Mouse (Mus musculus): ENCODE measurements at regions not wholly inside any gene's neighbourhood (a gene's known extent, or its start where the extent isn't known, plus 50 kb on each side); places are given as distances from the start of the nearest gene placed in this dataset.

DNA sequence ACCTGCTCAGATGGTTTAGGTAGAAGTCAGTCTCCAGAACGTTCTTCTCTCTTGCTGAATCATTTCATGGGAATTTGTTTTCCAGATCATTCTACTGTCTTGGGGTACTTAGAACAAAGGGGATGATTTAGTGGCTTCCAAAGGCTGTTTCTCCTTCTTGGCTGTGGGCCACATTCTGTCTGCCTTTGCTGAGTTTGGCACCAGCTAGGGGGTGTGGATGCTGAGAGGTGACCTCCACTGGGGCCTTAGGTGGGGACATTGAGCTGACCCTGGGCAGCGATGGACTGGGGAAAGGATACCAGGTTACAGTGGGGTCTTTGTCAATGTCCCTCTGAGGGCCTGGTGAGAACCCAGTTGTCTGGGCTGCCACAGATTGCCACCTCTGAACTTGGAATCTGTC, 118.4 kb downstream of the Gadd45g start:
- no peak for DNase-seq (ENCODE audit: low spot score)
- intact Hi-C loops (cut with DNase I) = loop anchor here (5.0 kb wide), 2 partner anchors 82 to 118 kb away; partner anchors contain the start of gene Gadd45g

DNA sequence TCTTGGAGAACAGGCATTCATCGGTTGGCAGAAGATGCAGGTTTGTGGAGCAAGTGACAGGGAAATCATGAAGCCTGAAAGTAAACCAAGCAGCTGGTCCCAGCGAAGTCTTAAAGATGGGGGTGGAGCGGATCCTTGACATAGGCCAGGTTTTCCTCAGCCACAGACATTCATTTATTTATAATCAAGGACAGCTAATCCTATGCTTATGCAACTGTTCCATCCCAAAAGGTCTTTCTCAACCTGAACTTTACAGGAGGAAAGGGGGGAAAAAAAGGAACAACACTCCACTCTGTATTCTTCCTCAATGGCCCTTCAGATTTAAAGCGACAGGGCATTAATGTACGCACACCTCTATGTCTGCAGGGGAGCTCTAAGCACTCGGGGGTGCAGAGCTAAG, 121.6 kb downstream of the Gadd45g start:
- no peak for DNase-seq (ENCODE audit: low spot score)
- intact Hi-C loops (cut with DNase I) = loop anchor here (5.0 kb wide), 1 partner anchor 79 kb away; no protein-coding TSS in a partner anchor

DNA sequence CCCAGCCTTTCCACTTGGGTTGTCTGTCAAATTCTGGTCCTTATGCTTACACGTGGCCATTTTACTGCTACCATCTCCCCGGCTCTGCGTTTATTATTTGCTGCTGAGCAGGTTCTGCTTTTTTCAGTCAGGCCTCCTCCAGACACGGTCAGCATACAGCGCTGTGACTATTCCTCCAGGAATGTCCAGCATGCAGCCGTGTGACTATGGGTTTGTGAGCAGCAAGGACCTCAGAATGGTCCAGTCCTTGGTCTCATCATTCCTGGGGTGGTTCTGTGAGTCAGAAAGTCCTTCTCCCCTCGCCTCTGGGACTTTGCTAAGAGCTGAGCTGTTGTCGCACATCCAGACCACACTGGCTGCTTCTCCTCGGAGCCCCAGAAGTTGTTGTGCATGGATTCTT, 122.3 kb downstream of the Gadd45g start:
- intact Hi-C loops (cut with DNase I) = loop anchor here (5.0 kb wide), 1 partner anchor 79 kb away; no protein-coding TSS in a partner anchor
- DNase-seq (ENCODE audit: low spot score) = no peak

DNA sequence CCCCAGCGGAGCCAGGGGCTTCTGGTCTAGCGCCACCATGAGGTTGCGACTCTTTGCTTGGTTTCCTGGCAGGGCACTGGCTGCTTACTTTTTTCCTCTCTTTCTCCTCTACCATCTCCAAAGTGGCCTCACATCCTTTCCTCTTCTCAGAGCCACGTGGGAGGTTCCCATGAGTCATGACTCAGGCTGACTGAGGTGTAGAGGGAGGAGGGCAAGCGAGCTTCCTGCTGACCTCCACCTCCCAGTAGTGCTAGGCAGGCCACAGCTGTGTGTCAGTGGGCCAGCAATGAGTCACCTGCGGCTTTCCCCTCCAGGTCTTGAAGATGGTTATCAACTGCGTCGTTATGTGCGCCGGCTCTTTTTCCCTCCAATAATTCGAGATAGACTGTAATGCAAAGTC, 123.6 kb downstream of the Gadd45g start:
- no peak for DNase-seq (ENCODE audit: low spot score)
- intact Hi-C loops (cut with DNase I) = no loop called here

DNA sequence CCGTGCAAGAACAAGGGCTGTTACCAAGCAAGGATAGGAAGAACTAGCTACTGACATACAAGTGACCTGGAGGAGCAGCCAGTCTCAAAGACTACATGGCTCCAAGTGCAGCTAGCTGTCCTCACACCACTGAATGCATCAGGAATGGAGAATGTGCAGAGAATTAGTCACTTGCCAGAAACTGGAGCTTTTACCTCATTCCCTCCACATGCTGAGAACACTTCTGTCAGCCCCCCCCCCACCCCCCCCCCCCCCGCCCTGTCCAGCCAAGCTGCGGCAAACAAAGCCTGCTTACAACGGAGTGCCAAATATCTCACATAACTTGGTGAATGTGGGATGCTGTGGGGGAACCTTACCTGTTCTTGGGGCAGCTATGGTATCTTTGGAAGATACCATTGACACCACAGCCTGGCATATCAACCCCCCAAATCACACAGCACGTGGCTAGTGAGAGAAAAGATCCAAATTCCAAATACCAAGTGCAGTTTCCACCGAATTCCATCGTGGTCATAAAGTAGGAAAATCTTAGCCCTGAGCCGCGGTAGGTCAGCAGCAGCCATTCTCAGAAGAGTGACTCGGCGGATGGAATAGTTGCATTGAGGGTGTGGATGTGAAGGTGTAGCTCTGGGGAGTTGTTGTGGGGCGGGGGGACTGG, 126.3 kb downstream of the Gadd45g start:
- intact Hi-C loops (cut with DNase I) = no loop called here
- DNase-seq (ENCODE audit: low spot score) = no peak

DNA sequence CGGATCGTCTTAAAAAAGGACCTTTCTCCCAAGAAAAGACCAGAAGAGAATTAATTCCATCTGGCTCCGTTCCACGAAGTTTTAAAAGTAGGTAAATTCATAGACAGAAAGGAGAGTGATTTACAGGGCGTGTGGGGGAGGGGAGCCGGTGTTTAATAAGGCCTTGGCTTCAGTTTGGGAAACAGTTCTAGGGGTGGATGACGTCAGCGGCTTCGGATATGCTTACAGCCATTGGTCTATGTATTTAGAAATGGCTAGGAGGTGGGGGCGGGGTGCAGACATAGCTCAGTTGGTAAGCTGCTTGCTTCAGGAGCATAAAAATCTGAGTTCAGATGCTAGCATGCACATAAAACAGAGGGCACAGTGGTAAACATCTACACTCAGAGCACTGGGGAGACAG, 127.0 kb downstream of the Gadd45g start:
- no peak for DNase-seq (ENCODE audit: low spot score)
- intact Hi-C loops (cut with DNase I) = no loop called here

DNA sequence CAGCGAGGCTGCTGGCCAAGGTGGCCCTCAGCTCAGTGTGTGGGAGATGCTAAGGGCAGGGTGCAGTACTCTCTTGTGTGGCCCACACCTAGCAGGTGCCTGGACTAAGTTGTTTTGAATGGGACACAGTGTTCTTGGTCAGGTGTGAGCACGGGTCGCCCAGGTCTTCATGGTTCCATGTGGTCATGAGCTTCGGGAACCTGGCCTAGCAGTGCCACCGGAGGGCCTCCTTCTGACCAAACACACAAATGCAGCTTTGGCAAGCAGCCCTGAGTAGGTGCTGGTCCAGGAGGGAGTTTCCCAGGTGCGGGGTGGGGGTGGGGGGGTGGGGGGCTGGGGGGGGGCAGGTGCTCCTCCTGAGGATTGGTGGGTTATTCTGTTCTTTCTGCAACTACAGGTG, 127.6 kb downstream of the Gadd45g start:
- DNase-seq (ENCODE audit: low spot score) = no peak
- intact Hi-C loops (cut with DNase I) = loop anchor here (2.0 kb wide), 1 partner anchor 129 kb away; no protein-coding TSS in a partner anchor

DNA sequence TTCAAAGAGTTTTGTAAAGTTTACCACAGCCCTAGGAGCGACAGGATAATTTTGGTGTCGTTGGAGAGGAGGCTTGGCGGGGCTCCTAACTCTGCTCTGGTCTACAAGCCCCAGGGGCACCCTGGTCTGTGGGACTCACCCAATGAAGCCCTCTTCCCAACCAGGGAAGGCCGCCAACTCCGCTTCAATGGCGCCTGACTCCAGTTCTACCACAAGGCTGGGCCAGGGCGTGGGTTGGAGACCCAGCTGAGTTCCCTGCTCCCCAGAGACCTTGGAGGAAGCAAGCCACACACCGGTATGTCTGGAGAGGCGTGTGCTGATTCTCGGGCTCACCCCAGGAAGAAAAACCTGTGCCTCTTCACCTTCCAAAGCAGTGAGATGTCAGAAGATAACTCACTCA, 128.9 kb downstream of the Gadd45g start:
- intact Hi-C loops (cut with DNase I) = loop anchor here (2.0 to 5.0 kb wide), 3 partner anchors 43 to 131 kb away; no protein-coding TSS in a partner anchor
- DNase-seq (ENCODE audit: low spot score) = no peak

DNA sequence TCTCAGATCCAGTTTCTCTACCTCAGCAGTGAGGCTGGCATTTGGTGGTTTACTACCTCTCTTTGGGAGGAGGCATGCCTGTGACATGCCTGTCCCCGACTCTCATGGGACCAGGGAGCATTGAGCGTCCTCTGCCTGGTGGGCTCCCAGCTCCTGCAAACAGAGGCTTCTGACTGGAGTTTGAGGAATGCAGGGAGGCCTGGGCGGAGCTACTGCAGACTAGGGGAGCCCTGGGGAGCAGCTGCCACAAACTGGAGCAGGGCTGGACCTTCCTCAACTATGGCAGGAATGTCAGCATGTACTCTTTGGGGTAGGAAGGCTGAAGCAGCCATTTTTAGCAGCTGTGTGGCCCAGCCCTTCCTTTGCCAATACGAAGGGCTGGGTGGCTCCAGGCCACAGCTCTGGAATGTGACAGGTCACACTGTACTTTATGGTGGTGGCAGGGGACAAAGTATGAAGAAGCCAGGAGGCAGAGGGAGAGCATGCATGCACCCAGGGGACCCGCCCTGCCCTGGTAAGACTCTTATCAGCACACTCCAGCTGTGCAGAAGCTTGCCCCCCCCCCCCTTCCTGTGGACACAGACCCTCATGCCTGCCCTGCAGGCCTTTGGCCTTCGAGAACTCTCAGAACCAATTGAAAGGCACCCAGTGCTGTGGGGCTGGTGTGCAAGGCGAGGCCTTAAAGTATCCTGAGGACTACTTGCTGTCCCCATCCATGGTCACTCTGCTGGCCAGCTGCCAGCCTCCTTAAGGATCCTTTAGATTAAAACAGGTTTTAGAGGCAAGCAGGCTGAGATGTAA, 129.5 kb downstream of the Gadd45g start:
- peak; percentile 63 for DNase-seq (ENCODE audit: low spot score)
- intact Hi-C loops (cut with DNase I) = loop anchor here (2.0 to 5.0 kb wide), 3 partner anchors 44 to 131 kb away; no protein-coding TSS in a partner anchor

DNA sequence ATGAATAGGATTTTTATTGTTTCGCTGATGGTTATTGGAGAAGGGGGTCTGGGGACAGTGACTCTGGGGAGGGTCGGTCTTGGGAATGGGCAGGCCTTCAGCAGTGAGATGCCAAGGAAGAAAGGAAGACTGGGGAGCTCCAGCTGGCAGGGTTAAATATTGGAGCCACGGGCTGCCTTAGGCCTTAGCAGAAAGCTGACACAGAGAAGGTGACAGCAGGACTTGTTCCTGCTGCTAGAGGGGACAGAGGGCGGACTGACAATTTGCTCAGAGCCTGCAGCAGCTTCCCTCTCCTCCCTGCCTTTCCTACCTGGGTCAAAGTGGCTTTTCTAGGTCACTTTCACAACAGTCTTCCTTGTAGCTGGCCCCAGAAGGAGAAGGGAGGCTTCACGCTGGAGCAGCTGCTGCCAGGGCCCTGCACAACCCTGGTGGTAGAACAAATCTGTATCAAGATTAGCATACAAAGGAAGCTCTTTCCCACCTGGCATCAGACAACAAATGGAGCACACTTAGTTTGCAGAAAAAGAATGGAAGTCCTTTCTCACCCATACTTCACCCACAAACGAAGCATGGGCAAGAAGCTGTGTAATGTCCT, 130.2 kb downstream of the Gadd45g start:
- intact Hi-C loops (cut with DNase I) = loop anchor here (5.0 kb wide), 2 partner anchors 44 to 101 kb away; no protein-coding TSS in a partner anchor
- DNase-seq (ENCODE audit: low spot score) = no peak

DNA sequence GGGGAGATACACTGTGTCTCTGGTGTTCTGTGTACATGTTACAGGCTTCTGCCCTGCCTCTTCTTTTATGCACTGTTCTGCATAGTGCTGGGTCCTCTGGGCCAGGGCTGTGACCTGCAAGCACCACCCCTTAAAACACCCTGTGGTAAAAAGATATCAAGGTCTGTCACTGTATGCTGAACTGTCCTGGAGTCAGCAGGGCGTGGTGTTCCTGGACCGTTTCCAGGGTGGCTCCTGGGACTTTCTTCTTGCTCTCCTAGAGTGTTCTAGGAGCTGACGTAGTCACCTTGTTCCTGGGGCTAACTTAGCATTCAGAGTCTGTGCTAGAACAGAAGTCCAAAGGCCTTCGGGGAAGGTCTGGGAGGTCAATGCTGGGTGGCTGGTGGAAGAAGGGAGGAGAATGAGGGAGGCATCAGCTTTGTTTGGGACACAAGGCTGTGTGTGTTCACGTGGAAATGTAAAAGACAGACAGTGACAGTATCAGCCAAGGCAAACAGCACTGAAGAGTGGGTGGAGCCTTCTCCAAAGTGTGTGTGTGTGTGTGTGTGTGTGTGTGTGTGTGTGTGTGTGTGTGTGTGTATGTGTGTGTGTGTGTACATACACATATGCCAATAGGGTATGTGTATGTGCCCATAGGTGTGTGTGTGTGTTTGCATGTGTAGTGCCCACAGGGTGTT, 133.0 kb downstream of the Gadd45g start:
- DNase-seq (ENCODE audit: low spot score) = no peak

DNA sequence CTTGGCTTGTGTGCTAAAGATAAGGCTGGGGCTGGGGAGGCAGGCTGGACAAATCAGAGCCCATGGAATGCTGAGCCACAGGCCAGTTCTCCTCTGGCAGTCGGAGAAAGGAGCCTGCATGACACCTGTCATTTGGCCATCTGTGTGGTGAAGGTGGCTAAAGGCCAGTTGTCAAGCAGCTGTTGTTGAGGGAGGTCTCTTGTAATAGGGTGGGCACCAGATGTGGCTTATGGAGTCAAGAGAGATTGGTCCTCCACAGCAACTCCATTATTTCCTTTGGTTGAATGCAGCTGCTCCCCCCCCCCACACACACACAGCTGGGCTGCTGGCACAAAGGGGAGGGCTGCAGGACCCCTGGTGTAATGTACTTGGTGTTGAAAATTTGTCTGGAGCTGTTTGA, 133.9 kb downstream of the Gadd45g start:
- DNase-seq (ENCODE audit: low spot score) = no peak
- intact Hi-C loops (cut with DNase I) = no loop called here

More for the DNA sequence above, 133.0 kb downstream of the Gadd45g start:
- intact Hi-C loops (cut with DNase I) = loop anchor here (5.0 kb wide), 2 partner anchors 47 to 98 kb away; no protein-coding TSS in a partner anchor

DNA sequence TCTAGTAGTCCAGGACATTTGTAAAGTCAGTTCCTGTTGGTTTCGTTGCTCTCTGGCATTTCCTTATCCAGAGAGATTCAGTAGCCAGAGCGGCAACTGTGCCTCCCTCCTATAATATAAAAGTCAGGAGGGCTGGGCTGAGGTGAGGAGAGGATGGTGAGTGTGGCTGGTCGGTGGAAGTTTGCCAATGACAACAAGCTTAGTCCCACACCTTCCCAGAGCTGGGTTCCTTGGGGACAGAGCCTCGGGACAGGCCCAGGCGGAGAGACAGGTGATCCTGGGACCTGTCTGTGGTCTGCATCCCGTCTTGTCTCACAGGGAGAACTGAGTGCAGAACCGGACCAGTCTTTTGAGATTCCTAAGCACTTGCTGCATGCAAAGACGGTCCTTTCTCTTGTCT, 136.5 kb downstream of the Gadd45g start:
- DNase-seq (ENCODE audit: low spot score) = no peak
- intact Hi-C loops (cut with DNase I) = no loop called here

DNA sequence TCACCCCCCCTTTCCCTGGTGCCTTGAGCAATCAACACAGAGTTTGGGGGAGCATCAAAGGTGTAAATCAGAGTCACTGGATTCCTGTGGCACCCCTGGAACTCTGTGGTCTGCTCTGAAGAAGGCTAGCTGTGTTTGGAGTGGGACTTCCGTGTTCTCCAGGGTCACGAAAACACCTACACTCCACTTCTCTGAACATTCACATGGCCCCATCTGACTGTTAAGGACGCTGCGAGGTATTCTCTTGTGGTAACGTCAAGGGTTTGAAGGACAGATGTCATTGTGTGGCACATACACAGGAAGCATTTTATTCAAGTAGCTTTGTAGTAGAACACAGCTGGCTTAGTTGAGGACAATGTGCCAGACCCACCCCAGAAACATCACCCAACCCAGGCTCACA, 137.1 kb downstream of the Gadd45g start:
- DNase-seq (ENCODE audit: low spot score) = no peak
- intact Hi-C loops (cut with DNase I) = no loop called here

DNA sequence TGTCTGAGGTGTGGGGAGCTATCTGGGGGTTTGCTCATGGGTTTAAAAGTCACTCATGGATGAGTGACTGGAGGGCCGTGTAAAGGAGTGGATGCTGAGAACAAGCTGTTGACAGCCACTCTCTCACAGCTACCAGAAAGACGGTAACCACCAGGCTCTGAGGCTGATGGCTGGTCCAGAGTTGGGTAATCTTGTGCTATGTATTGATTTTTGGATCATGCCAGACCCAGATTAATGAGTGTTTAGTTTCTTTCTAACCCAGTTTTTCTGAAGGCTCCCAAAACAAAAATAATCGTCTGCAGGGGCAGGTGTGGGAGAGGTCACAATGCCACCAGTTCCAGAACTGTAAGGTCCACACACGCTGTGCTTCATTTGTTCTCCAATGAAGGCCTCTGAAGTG, 144.9 kb downstream of the Gadd45g start:
- intact Hi-C loops (cut with DNase I) = no loop called here

DNA sequence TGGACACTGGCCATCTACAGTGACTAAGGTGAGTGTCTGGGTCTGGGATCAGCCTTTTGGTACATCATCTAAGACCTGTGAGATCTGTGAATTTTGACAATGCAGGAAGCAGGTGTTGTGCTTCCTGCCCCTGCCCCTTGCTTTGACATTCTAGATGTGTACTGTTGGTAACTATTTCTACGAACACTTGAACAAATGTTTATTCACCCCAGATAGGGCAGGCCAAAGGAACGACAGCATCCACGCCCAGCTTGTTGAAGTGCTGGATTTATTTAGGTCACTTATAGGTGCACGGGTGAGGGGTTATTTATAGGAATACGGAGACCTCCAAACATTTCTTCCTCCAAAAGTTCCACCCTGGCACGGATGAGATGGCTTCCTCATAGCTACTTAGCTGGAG, 146.4 kb downstream of the Gadd45g start:
- intact Hi-C loops (cut with DNase I) = no loop called here
- DNase-seq (ENCODE audit: low spot score) = no peak

More for the DNA sequence above, 144.9 kb downstream of the Gadd45g start:
- no peak for DNase-seq (ENCODE audit: low spot score)

DNA sequence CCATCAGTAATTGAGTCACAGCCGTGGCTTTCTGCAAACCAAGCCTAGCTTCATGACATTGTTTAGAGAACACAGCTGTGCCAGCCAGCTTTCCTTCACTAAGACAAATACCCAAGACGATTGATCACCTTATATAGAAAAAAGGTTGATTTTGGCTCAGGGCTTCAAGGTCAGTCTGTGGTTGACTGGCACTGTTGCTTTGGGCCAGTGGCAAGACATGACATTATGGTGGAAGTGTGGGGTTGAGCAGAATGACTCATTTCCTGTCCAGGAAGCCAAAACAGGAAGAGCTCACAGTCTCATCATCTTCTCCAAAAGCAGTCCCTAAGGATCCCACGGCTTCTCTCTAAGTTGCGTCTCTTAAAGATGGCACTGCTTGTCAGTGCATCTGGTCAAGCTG, 149.7 kb downstream of the Gadd45g start:
- intact Hi-C loops (cut with DNase I) = no loop called here
- DNase-seq (ENCODE audit: low spot score) = no peak

DNA sequence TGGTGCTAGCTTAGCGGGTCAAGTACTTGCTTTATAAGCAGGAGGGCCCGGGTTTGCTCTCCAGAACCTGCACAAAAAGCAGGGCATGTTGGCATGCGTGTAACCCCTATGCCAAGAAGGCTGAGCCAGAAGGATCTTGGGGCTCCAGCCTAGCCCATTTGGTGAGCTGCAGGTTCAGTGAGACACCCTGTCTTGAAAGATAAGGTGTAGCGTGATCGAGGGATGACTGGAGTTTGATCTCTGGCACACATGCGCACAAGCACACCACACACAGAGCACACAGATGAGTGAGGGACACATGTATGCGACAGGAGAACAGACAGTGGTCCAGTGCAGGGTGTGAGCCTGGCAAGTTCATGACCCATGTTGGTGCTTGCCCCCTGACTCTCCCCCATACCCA, 152.1 kb downstream of the Gadd45g start:
- intact Hi-C loops (cut with DNase I) = no loop called here
- DNase-seq (ENCODE audit: low spot score) = no peak

DNA sequence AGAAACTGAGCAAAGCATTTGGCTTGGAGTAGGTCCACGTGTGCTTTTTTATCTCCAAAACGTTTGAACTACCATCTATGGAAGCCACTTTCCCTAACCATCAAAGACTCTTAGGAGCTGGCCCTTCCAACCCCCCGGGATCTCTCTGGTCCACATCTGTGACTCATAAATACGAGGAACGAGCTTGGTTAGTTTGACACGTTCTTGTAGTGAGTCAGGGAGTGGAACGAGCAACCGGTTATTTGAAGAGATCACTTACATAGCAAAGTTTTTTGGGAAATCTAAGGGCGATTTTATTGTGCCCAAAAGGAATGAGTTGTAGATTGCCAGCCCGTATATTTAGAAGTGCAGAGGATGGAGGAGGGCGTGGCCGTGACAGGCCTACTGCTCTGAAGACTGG, 155.3 kb downstream of the Gadd45g start:
- no peak for DNase-seq (ENCODE audit: low spot score)
- intact Hi-C loops (cut with DNase I) = no loop called here

DNA sequence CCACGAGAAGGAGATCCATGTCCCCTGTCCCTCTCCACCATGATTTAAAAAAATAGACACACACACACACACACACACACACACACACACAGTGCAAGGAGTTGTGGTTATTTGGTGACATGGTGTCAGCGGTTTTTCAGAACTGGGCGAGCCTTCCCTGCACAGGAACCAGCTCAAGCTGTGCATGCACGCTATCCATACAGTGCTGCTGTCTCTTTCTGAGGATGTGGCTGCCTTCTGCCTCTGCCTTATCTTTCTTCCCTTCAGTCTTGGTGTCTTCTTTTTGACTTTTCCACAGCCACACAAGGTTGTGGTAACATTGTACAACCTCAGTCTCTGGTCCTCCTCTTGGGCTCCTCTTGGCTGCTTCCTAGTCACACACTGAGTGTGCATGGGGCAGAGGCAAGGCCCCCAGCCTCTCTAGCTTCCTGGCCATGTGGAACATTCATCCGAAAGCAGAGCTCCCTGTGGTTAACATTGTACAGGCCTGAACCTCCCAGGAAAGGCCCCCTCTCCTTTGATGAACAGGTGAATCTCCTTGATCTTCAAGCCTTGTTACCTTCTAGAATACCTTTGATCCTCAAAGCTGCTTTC, 157.6 kb downstream of the Gadd45g start:
- DNase-seq (ENCODE audit: low spot score) = no peak
- intact Hi-C loops (cut with DNase I) = no loop called here
